Mouse (Mus musculus) heart, adult 9 months (tissue): ENCODE data around the gene Mrps9.
"Not testable (repeated sequence)": the region's sequence is repeated elsewhere in the genome, so short reads cannot be mapped to it uniquely, and the experiment has no call there.

Experiments
- DNase-seq, 2 experiments: peaks; one replicate each; pipeline ENCODE4 v3.0.0; 2022; ENCODE audit warnings: low spot score in 2 of 2

The Mrps9 gene

DNA sequence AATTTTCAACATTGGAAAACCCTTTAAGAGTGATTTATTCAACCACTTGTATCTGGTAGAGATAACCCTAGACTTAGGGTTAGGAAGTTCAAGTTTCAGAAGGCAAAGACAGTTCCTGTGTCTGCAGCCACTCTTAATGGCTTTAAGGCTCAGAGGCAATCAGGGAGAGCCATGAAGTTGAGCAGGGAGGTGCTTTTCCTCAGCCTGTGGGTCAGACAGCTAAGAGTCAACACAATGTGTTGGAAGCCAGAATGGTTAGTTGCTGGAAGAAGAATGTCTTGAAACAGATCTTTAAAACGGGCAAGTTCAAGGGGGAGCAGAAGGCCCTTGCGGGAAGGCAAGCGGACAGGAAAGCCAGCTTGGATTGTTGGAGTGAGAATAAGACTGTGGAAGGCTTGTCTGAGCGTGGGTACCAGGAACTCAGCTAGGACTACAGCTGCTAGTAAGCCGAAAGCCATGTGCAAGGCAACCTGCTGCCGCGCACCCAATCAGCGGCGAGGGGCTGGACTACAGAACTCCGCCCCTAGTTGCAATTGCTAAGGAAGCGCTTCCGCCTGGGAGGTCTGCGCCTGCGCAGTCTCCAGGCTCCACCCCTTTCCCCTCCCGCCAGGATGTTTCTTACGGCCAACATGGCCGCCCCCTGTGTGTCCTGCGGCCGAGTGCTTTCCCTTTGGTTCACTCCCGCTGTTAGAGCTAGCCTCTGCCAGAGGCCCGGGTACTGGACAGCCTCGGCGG, at the start of gene Mrps9:
Gene Mrps9 (plus strand): TSS at position 571 of the 735 bp plus-strand sequence.
- DNase-seq = peak; percentile 94 to 97

DNA sequence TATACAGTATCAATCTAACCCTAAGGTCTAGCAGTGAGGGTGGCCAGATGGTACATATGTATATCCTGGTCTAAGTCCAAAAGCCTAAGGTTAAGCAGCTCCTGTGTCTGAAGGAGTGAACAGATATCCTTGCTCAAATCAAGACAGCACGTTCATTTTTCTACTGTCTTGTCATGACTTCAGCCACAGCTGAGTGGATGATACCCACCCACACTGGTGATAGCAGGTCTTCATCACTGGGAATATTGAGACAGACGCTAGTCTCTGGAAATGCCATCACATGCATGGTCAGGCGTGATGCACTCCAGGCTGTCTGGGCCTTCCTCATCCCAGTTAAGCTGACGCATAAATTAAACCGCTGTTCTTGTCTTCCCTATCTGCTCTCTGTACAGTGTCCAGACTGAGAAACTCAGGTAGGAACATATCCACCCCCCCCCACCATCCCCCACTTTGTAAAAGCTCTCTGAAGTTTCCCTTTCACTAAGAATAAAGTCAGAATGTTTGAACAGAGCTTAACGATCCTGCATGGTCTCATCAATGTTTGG, 37.7 kb upstream of the Mrps9 start:
- no peak for DNase-seq

DNA sequence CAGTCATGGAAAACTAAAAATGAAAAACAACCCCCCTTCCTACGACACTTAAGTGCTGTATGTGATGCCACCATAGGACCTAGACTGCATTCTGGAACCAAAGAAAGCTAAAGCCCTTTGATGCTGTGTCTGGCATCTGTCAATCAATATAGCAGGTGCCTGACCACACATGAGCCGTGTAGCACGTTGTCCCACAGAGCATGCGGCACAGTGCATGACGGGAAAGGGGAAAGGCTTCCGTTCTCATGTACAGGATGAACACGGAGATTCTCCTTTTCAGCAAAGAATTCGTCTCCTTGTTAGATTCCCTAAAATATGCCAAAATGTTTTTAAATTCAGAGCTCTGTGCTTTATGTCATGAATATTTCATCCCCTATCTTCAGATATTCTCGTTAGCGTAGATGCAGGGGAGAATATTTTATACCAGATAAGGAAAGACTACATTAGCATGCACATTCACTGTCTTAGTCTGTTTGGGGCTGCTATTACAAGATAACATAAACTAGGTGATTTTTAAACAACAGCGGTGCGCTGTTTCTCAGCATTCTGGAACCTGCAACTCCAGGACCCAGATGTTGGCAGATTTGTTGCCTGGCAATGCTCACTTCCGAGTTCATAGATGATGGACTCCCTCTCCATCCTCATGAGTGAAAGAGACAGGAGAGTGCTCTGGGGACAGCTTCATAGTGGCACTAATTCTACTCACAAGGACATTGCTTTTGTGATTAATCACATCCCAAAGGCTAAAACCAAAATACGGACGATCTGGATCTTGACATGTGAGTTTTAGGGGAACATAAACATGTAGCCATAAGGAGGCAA, 36.0 kb upstream of the Mrps9 start:
- no peak for DNase-seq

- no peak for DNase-seq
These were observed 350 bp downstream of the Mrps9 start for GRCm38 (mm10) chr1:42851398-42851767.

- DNase-seq = no peak
These were observed 777 bp downstream of the Mrps9 start for GRCm38 (mm10) chr1:42851810-42852209.

DNA sequence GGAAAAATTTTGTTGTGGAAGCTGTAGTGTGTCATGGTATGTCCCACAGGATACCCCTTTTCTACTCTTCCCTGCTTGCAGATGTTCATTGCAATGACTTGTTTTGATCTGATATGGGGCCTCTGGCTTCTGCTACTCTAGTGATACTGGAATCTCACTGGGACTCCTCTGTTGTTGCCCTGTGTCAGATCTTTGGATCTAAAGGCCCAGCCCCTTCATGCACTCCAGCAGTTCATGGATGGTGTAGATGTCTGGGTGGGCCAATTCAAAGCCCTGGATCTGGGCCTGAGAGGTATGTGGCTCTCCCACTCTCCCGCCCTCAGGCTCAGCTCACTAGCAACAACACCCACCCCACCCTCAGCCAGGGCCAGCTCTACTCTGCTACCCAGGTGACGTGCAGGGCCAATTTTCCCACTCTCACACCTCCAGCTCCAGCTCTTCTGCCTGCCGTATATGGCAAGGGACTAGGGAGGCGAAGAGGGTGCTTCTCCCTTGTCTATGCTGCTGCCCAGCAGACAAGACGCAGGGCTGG, 13.8 kb downstream of the Mrps9 start:
- no peak for DNase-seq

DNA sequence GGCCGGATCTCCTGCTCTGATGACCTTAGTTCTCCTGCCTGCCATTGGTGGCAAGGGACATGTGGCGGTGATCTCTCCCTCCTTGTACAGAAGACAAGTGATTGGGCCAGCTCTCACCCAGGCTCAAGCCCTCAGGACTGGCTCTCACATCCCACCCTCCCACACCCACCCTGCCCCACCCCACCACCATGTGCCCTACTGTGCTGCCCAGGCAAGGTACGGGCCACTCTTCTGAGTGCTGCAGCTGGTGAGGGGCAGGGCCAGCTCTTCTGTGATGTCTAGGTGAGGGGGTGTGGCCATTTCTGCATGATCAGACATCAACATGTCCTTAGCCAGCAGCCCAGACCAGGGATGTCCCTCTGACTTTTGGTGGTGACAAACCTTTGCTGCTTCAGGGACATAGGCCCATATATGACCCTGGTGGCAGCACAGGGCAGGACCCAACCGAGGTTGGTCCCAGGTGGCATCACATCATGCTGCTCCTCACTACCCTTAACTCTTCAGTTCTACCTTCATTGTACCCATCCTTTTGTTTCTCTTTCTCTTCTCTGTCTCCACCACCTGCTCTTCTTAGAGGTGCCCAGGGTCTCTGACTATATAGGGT, 14.4 kb downstream of the Mrps9 start:
- no peak for DNase-seq

- no peak for DNase-seq
These were observed 15.0 kb downstream of the Mrps9 start for GRCm38 (mm10) chr1:42865986-42866385.

DNA sequence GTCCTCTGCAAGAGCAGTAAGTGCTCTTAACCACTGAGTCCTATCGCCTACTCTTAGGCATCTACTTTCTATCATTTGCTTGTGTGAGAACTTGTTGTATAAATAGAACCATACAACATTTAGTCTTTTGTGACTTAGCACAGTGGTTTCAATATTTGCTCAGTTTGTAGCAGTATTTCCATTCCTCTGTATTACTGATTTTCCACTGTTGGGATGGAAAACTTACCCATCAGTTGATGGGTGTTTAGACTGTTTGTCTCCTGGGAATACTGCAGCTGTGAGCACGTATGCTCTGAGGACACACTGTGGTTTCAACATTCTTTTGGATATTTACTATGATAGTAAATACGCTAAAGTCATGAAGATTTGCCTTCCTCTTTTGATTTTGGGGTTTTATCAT, 16.2 kb downstream of the Mrps9 start:
- DNase-seq = no peak

GRCm38 (mm10) chr1:42874174-42874573, 23.1 kb downstream of the Mrps9 start:
- DNase-seq = no peak

DNA sequence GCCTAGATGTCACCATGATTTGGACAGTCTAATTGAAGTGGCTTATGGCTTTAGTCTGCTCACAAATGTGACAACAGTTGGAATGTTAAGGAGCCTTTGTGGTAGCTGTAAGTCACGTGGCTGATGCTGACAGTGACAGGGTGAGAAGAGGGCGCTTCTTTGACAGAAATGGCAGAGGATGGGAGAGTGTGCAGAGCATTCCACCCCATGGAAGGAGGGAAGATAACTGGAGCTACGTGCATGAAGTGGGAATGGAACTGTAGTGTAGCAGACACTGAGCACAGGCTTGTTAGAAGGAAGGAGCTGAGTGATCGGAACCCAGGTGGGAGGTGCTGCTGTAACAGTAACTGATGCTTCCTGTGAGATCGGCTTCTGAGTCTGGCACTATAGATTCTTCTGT, 24.2 kb downstream of the Mrps9 start:
- no peak for DNase-seq

DNA sequence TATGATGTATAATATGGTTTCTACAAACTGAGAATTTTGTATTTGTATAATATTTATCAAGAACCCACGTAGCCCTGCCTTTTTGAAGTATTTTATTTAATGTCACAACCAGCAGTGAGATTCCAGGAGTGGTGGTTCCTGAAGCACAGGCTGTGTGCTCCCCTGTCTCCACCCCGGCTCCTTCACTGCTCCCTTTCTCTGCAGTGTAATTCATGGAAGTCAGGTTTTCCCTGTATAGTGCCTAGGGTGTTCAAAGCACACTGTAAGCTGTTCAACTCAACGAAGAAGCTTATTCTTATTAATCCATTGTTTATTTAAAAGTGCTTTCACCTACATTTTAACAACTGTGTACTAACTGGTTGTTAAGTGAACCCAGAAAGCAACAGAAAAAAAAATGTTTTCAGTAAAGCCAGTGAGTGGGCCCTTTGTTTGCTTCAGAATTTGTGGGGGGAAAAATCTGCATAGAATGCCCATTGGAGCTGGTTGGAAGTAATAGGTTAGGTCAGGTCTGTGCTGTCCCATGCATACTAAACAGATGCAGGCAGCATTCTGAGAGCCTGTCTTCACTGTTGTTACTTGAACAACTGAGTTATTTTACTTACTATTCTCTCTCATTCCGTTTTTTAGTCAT, 25.5 kb downstream of the Mrps9 start:
- no peak for DNase-seq

GRCm38 (mm10) chr1:42877264-42877663, 26.2 kb downstream of the Mrps9 start:
- no peak for DNase-seq

DNA sequence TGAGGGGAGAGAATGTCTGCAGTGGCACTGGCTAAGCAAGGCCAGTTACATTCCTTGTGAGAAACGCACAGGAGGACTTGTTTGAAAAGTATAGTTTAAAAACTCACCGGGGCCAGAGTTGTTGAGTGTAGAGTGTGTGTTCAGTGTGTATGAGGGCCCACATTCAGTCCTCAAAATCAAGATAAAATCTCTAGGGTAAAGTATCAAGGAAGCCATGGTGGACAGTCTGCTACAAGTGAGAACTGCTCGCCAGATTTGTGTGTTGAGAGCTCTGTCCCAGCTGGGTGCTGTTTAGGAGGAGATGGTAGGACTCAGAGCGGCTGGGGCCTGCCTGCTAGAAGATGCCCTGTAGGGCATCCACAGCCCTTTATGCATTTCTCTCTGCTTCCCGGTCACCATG, 27.8 kb downstream of the Mrps9 start:
- no peak for DNase-seq

- no peak for DNase-seq
These were observed 31.2 kb downstream of the Mrps9 start for GRCm38 (mm10) chr1:42882258-42882657.

DNA sequence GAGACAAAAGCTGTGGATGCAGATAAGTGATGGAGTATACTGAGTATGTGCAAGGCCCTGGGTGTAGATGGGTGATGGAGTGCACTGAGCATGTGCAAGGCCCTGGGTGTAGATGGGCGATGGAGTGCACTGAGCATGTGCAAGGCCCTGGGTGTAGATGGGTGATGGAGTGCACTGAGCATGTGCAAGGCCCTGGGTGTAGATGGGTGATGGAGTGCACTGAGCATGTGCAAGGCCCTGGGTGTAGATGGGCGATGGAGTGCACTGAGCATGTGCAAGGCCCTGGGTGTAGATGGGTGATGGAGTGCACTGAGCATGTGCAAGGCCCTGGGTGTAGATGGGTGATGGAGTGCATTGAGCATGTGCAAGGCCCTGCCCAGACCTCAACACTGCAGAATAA, 32.4 kb downstream of the Mrps9 start:
- DNase-seq = not testable (repeated sequence)

- no peak for DNase-seq
These were observed 36.8 kb downstream of the Mrps9 start for GRCm38 (mm10) chr1:42887835-42888234.

GRCm38 (mm10) chr1:42888541-42889349, 37.7 kb downstream of the Mrps9 start:
- no peak for DNase-seq

DNA sequence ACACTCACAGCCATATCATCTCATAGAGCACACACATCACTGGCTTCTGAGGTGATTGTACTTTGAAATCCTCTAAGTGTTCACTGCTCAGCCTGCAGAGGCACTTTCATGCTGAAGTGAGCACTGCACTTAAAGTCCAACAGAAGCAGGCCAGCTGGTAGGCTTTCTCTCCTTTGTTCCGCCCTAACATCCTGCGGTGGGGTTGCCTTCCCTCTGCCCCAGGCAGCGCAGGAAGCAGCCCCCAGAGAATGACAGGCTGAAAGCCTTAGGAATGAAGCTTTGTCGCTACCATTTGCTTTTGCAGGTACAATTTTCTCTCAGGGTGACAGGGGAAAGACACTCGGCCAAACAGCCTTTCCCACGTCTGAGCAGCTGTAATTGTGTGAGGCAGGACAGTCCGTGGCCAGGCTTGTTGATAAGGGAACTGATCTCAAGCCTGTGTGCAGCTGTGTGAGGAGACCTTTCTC, 38.4 kb downstream of the Mrps9 start:
- no peak for DNase-seq

DNA sequence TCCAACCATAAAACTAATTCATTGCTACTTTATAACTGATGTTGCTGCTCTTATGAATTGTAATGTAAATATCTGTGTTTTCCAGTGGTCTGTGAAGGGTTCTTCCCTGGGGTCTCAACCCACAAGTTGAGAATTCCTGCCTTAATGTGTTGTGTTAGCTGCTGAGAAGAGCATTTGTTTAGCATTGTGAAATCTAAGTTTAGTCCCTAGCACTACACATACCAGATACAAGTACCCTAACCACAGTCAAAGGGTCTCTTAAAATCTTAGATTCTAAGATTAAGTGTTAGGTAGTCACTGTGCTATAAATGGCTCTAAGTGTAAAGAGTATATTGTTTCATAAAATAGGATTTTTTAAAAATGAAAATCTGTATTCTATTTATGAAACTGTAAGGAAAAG, 43.7 kb downstream of the Mrps9 start:
- no peak for DNase-seq

DNA sequence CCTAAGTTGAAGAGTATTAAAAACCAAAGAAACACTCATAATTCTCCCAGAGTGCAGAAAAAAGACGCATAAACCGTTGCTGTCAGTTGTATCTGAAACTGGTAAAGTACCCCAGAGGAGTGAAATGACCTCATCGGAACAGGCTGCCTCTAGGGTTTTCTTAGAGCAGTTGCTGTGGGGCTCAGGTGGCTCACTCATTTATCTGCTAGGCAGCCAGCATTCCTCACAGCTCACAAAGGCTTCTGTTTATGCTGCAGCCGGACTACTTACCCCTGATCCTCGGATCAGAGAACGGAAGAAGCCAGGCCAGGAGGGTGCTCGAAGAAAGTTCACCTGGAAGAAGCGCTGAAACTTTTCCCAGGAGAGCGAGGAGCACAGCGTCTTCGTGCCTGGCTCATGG, 54.1 kb downstream of the Mrps9 start:
- DNase-seq = no peak
